Mouse (Mus musculus): ENCODE results near the gene Tor4a. TPM values are rescaled to one million over a fixed set of nuclear protein-coding genes. Genes with fewer than 3 reads are reported as not detected.

The Tor4a gene
- polyA plus RNA-seq (2015; fragmentation: Nextera tagmentation; extraction: Ambion mirVana): 1.1 and 1.2 TPM in 2 replicates

DNA sequence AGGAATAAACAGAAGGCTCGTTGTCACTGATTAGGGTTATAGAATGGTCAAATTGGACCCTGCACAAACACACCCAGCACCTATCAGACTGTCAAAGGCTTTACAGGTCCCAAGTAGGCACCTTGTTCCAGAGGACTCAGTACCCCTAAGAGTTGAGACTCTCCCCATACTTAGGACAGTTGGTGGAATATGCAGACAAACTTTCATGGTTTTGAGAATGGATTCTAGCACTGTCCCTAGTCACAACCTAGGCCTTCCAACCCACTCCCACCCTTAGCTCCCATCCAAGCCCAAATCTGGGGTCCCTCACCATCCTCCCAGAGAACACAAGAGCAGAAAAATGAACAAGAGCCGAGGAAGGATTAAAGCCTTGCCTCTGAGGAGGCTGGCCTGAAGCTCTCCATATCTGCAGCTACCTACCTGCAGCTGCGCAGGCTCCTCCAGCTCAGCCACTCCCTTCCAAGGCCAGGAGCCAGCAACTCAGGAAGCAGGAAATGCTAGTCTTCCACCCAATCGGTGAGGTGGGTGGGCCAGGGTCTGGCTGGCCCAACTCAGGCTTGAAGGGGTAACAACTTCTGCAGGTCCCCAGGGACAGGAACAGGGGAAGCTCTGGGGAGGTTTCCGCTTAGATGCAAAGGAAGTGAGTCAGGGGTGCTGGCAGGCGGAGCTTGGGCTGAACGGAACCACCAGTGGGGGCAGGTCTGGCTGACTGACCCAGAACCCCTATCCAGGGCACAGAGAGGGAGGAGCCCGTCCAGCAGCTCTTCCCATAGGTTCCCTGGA lies at the start of gene Tor4a:
Gene Tor4a (minus strand): TSS at position 715 of the 783 bp plus-strand sequence.
- Histone ChIP-seq H3K27me3 (peaks cover 43% of the 10 kb centered on the region), H3K9me3 (no peaks in the 10 kb centered on the region), H3K27ac (no peak within 1 kb of the TSS), H3K4me2 (replicated peaks) (0 out of 2 replicates have a peak within 1 kb of the TSS, but pooled peaks have one; percentile 3), H3K4me1 (replicated peaks) (peaks cover 9% of the 10 kb centered on the region; the same call in 1 of the 2 replicates), H3K9ac (replicated peaks) (0 out of 2 replicates have a peak within 1 kb of the TSS, but pooled peaks have one; percentile 14), H3K4me3 (replicated peaks) (no peak within 1 kb of the TSS), H3K36me3 (peaks cover 34% of the 10 kb centered on the region)
- WGBS: 15% methylated on average over 8 of the region's 8 CpGs
- no peak for ATAC-seq

DNA sequence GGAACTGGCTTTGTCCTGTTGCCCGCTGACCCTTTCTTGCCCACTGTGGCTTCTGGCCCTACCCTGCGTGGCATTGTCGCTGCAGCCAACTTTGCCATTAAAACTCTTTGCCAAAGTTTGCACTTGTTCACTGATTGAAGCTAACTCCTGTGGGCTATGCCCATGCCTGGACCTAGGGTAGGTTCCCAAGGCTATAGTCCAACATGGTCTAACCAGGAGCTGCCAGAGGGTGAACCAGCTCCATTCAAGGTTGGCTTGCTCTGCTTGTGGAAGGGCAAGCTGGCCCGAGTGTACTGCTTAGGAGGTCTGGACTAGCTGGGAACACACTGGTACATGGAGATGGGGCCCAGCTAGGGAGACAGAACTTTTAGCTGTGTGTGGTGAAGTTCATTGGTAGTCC lies 47.5 kb upstream of the Tor4a start:
- H3K4me3 ChIP-seq (replicated peaks): no peak overlapping the region
- no peaks in the 10 kb centered on the region for H3K9me3 ChIP-seq
- H3K9ac ChIP-seq (replicated peaks): no peak overlapping the region
- peaks cover 5% of the 10 kb centered on the region; the same call in 1 of the 2 replicates for H3K27me3 ChIP-seq
- H3K36me3 ChIP-seq: peaks cover 43% of the 10 kb centered on the region
- no peak overlapping the region for H3K4me2 ChIP-seq (replicated peaks)
- no peak overlapping the region for H3K27ac ChIP-seq
- 88% methylated on average over 4 of the region's 4 CpGs for whole genome bisulfite sequencing
- H3K4me1 ChIP-seq (replicated peaks): peaks cover 35% of the 10 kb centered on the region
- no peak for ATAC-seq

DNA sequence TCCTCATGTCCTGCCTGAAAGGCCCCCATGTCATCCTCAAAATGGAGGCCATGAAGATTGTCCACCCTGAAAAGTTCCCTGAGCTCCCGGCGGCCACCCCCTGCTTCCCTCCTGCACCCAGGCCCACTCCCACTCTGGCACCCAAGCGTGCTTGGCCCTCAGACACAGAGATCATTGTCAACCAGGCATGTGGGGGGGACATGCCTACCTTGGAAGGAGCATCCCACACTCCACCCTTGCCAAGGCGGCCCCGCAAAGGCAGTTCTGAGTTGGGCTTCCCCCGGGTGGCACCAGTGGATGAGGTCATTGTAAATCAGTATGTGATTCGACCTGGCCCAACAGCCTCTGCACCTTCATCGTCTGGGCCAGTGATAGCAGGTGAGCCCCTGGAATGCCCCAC lies 46.7 kb upstream of the Tor4a start:
- H3K27ac ChIP-seq: no peak overlapping the region
- no peaks in the 10 kb centered on the region for H3K9me3 ChIP-seq
- peaks cover 35% of the 10 kb centered on the region for H3K4me1 ChIP-seq (replicated peaks)
- peaks cover 7% of the 10 kb centered on the region; the same call in 1 of the 2 replicates for H3K27me3 ChIP-seq
- H3K9ac ChIP-seq (replicated peaks): peak overlapping the region; percentile 78
- H3K36me3 ChIP-seq: peaks cover 35% of the 10 kb centered on the region
- H3K4me2 ChIP-seq (replicated peaks): peak overlapping the region; percentile 71
- no peak for ATAC-seq
- H3K4me3 ChIP-seq (replicated peaks): peak overlapping the region; percentile 56
- 80% methylated on average over 8 of the region's 8 CpGs for WGBS

DNA sequence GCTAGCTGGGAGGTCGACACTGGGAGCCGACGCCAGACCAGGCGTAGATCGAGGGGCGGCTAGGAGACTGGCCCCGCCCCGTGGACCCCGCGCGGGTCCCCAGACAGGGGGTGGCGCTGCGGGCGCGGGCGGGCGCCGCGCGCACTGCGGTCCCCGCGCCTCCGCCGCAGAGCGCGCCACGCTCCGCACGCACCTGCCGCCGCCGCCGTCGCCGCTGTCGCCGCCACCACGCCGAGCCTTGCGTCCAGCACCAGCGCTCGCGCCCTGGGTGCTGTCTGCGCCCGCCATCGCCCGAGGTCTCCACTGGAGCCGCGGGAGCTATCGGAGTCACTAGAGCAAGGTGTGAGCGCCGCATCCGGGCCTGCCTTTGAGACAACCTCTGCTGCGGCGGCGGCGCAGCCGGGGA lies 45.4 kb upstream of the Tor4a start, which contains the start of the genes Rnf208 and Cysrt1:
Gene Rnf208 (plus strand): TSS at position 155 of the 406 bp plus-strand sequence.
Gene Cysrt1 (minus strand): TSS at position 352 of the 406 bp plus-strand sequence.
- no peaks in the 10 kb centered on the region for H3K9me3 ChIP-seq
- peak; percentile 47 for ATAC-seq
- H3K4me1 ChIP-seq (replicated peaks): peaks cover 35% of the 10 kb centered on the region
- H3K27ac ChIP-seq: peak within 1 kb of the TSS; percentile 54
- peak within 1 kb of the TSS; percentile 78 for H3K9ac ChIP-seq (replicated peaks)
- H3K27me3 ChIP-seq: peaks cover 18% of the 10 kb centered on the region
- H3K4me3 ChIP-seq (replicated peaks): peak within 1 kb of the TSS; percentile 56
- H3K4me2 ChIP-seq (replicated peaks): peak within 1 kb of the TSS; percentile 71
- WGBS: 0% methylated on average over 31 of the region's 59 CpGs
- H3K36me3 ChIP-seq: peaks cover 23% of the 10 kb centered on the region

DNA sequence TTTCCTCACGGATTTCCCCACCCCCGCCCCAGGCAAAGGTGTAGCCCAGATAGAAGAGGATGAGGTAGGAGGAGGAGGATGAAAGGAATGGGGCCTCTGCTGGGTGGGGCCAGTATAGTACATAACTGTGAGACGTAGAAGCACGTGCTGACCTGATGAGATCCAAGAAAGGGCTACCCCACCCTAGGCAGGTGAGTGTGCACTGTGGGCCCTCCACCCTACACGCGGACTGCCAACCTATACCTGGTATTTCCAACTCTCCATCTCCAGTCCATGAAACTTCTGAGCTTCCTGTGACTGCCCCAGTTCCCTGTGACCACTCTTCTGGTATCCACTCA lies 44.7 kb upstream of the Tor4a start:
- peaks cover 19% of the 10 kb centered on the region for H3K36me3 ChIP-seq
- peak overlapping the region; percentile 78 for H3K9ac ChIP-seq (replicated peaks)
- peak; percentile 43 for ATAC-seq
- peak overlapping the region; percentile 56 for H3K4me3 ChIP-seq (replicated peaks)
- peak overlapping the region; percentile 71 for H3K4me2 ChIP-seq (replicated peaks)
- H3K9me3 ChIP-seq: no peaks in the 10 kb centered on the region
- 19% methylated on average over 6 of the region's 6 CpGs for WGBS
- peaks cover 21% of the 10 kb centered on the region for H3K27me3 ChIP-seq
- H3K27ac ChIP-seq: peak overlapping the region; percentile 54
- peaks cover 35% of the 10 kb centered on the region for H3K4me1 ChIP-seq (replicated peaks)

DNA sequence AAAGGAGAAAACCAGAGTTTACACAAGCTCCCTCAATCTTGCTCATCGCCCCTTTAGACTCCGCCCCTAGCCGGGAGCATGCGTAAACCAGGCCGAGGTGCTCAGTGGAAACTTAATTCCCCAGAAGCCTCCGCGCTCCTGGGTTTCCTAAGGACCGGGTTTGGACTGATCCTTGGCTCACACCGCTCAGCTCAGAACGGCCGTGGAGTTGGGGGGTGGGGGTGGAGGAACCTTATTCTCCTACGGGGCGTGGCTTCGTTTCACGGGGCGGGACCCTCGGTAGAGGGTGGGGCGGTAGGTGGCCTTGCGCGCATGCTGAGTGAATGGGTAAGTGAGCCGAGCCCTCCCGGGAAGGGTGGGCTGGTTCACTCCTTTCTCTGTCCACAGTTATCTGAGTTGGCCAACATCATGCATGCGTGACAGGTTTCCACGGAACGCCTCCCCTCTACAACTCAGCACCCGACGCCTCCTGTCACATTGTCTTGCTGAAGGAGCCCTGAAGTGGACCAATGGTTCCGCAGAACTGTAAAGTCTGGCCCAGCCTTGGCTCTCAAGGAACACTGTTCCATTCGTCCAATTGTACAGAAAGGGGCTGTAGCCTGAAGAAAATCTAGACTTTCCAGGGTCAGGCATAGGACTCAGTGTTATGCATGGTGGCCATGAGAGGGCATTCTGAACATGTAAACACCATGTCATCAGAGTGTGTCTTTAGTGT lies 44.2 kb upstream of the Tor4a start:
- Histone ChIP-seq H3K27me3 (peaks cover 26% of the 10 kb centered on the region), H3K36me3 (peaks cover 14% of the 10 kb centered on the region), H3K27ac (peak overlapping the region; percentile 54), H3K4me1 (replicated peaks) (peaks cover 35% of the 10 kb centered on the region), H3K9ac (replicated peaks) (peak overlapping the region; percentile 78), H3K4me2 (replicated peaks) (peak overlapping the region; percentile 71), H3K9me3 (no peaks in the 10 kb centered on the region), H3K4me3 (replicated peaks) (peak overlapping the region; percentile 56)
- ATAC-seq: peak; percentile 78
- 1% methylated on average over 29 of the region's 29 CpGs for WGBS

DNA sequence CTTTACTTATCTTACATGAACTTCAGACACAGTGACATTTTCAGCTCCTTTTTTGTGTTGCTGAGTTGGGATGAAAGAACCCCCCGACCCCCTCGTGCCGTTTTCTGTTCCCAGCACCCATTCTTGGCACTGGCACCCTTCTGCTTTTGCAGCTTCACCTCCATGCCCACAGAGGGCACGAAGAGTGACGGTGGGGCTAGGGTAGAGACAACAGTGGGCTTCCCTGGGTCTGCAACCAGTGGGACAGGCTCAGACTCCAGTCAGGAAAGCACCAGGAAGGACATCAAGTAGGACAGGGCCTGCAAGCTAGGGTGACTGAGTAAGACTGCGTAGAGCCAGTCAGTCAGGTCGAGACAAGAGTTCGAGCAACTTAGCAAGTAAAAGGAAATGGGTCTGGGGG lies 43.6 kb upstream of the Tor4a start:
- Histone ChIP-seq H3K4me3 (replicated peaks) (peak overlapping the region; percentile 56), H3K36me3 (peaks cover 8% of the 10 kb centered on the region), H3K9ac (replicated peaks) (no peak overlapping the region; the same call in 1 of the 2 replicates), H3K4me2 (replicated peaks) (peak overlapping the region; percentile 71), H3K4me1 (replicated peaks) (peaks cover 35% of the 10 kb centered on the region), H3K27me3 (peaks cover 26% of the 10 kb centered on the region), H3K27ac (no peak overlapping the region; the same call in 1 of the 2 replicates), H3K9me3 (no peaks in the 10 kb centered on the region)
- peak; percentile 8 for ATAC-seq
- WGBS: 47% methylated on average over 8 of the region's 8 CpGs

DNA sequence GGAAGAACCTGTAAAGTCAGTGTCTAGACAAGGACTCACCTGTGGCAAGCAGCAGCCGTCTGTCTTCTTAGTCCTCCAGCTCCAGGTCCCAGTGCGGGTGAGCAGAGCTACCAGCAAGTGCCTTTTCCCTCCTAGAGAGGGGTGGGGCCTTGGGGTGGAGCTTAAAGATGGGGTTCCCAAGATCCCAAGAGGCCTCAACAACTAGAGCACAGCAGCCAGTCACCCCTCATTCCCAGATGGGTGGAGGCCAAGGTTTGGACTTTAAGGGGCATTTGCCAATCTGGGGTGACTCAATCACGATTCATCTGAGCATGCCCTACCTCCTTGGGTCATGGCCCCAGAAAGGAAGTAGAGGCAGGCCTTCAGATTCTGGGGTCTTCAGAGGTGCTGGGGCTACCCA lies 43.1 kb upstream of the Tor4a start:
- WGBS: 98% methylated on average over 3 of the region's 3 CpGs

DNA sequence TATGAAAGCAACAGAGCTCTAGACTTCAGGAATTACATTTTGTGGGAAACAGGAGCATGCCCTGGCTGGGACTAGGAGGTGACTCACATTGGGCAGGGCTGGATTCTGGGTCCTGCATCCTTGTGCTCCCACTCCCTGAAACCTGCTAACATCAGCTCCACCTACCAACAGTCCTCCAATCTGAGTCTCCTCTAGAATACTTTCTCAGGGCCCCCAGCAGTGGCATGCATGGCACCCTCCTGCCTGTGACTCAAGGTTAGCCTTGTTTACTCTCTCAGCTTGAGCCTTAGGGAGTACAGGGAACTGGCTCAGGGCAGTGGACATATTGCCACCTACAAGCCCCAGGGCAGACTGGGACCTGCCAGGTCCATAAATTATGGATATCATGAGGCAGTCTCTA lies 41.4 kb upstream of the Tor4a start:
- peaks cover 27% of the 10 kb centered on the region for H3K4me1 ChIP-seq (replicated peaks)
- no peak overlapping the region for H3K9ac ChIP-seq (replicated peaks)
- no peak for ATAC-seq
- H3K9me3 ChIP-seq: no peaks in the 10 kb centered on the region
- H3K4me2 ChIP-seq (replicated peaks): no peak overlapping the region
- H3K27me3 ChIP-seq: peaks cover 30% of the 10 kb centered on the region
- no peaks in the 10 kb centered on the region for H3K36me3 ChIP-seq
- H3K27ac ChIP-seq: no peak overlapping the region
- H3K4me3 ChIP-seq (replicated peaks): no peak overlapping the region

More for the DNA sequence above, 43.1 kb upstream of the Tor4a start:
- no peak overlapping the region for H3K27ac ChIP-seq
- peaks cover 26% of the 10 kb centered on the region for H3K27me3 ChIP-seq
- no peak for ATAC-seq
- H3K36me3 ChIP-seq: peaks cover 3% of the 10 kb centered on the region; the same call in 1 of the 2 replicates
- no peak overlapping the region for H3K4me3 ChIP-seq (replicated peaks)
- H3K9me3 ChIP-seq: no peaks in the 10 kb centered on the region
- no peak overlapping the region for H3K9ac ChIP-seq (replicated peaks)
- H3K4me2 ChIP-seq (replicated peaks): no peak overlapping the region
- H3K4me1 ChIP-seq (replicated peaks): peaks cover 35% of the 10 kb centered on the region

DNA sequence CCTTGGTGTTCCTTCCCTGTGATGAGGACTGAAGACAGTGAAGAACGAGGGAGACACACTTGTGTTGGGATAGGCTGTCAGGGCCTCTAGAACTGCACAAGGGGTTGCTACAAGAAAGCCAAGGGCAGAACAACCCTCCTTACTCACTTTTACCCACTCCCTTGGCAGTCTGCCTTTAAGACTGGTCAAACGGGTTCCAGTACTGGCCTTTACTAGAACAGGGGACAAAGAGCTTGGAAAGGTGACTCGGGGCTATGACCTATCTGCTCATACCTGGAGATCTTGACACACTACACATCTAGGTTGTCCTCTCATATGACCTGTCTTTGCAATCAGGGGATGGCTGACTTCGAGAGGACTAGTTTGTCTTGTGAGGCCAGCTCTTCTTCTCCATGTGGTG lies 40.8 kb upstream of the Tor4a start:
- Histone ChIP-seq H3K4me2 (replicated peaks) (no peak overlapping the region), H3K4me1 (replicated peaks) (peaks cover 21% of the 10 kb centered on the region), H3K36me3 (no peaks in the 10 kb centered on the region), H3K9me3 (no peaks in the 10 kb centered on the region), H3K9ac (replicated peaks) (no peak overlapping the region), H3K4me3 (replicated peaks) (no peak overlapping the region), H3K27me3 (peaks cover 32% of the 10 kb centered on the region), H3K27ac (no peak overlapping the region)
- ATAC-seq: no peak
- WGBS: 70% methylated on average over 4 of the region's 4 CpGs

DNA sequence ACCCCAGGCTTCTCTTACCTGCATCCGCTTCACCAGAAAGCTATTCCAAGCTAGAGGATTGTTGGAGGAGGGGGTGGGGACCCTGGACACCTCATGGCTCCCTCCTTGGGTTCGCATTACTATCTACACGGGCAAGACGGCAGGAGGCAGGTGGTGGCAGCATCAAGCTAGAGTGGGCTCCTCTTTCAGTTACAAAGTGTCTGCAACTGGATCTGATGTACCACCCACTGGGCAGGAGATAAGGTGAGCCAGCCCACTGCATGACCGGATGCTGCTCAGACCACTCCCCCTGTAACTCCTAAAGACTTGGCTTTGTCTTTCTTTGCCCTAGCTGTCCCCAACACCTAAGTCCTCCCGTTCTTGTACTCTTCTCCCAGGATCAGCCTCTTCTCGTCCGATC lies 39.9 kb upstream of the Tor4a start, which contains the start of gene Rnf224:
Gene Rnf224 (minus strand): TSS at position 174 of the 400 bp plus-strand sequence.
- Histone ChIP-seq H3K4me1 (replicated peaks) (peaks cover 12% of the 10 kb centered on the region), H3K9me3 (no peaks in the 10 kb centered on the region), H3K27ac (no peak within 1 kb of the TSS), H3K4me2 (replicated peaks) (no peak within 1 kb of the TSS), H3K4me3 (replicated peaks) (no peak within 1 kb of the TSS), H3K36me3 (no peaks in the 10 kb centered on the region), H3K27me3 (peaks cover 31% of the 10 kb centered on the region), H3K9ac (replicated peaks) (no peak within 1 kb of the TSS)
- ATAC-seq: no peak
- WGBS: 44% methylated on average over 8 of the region's 8 CpGs
